Mouse (Mus musculus) brain, adult 2 months (tissue): Measurements from ENCODE around the gene Zfp652.

ENCODE experiments used
- DNase-seq: peaks from one replicate; pipeline ENCODE4 v3.0.0; 2011; ENCODE audit warnings: low read depth, low spot score

Zfp652 gene

GRCm38 (mm10) chr11:95807884-95808283, 95.4 kb downstream of the Zfp652 start:
- DNase-seq, result no peak

DNA sequence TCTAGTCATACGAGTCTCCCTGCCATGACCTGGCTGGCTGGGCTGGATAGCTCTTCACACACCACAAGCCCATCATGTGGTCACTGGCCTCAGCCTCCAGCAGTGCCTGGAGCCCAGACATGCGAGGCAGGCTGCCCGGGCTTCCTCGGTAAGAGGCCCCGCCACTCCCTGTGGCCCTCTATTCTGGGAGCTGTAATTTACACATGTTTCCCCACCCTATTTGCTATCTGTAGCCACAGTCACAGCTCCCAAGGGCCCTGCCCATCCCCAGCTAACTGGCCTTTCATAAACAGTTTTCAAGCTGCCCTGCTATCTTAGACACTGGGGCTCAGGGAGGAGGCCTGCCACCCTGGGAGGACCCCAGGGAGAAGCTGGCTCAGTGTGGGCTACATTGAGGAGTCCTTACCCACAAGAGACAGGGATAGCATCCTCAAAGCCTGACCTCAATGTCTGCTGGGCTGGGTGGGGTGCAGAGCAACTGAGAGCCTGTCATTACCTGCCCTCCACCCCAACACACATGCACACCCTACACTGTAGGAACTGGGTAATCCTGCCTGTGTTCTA, 96.1 kb downstream of the Zfp652 start:
- no peak for DNase-seq

DNA sequence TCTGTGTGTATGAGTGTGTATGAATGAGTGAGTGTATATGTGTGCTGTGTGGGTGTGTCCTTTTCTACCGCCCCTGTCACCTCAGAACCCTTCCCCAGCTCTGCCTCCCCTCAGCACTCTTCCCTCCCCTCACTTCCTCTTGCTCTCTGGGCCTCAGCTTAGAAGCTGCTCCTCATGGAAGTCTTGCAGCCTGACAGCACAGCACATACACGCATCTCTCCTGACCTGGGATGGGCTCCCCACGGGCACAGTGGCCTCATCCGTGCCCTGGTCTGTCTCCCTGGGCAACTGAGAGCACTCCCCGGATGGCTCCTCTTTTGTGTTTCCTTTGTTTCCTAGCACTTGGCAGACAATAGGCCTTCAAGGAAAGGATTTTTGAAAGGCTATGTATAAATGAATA, 97.1 kb downstream of the Zfp652 start:
- DNase-seq, result no peak

DNA sequence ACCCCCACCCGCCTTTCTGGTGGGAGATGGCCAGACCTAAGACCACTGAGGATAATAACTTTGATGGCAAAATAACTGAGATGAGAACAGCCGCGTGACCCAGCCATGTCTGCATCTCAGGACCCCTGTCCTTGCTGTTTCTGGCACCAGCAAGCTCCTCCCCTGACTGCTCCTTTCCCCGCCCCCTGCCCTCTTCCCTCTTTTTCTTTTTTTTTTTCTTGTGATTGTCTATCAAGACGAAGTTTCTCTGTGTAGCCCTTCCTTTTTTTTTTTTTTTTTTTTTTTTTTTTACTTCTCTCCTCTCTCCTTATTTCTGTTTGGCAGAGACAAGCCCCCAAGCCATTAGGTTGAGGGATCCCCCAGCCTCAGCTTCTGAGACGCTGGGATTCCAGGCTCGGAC, 98.4 kb downstream of the Zfp652 start:
- no peak for DNase-seq

DNA sequence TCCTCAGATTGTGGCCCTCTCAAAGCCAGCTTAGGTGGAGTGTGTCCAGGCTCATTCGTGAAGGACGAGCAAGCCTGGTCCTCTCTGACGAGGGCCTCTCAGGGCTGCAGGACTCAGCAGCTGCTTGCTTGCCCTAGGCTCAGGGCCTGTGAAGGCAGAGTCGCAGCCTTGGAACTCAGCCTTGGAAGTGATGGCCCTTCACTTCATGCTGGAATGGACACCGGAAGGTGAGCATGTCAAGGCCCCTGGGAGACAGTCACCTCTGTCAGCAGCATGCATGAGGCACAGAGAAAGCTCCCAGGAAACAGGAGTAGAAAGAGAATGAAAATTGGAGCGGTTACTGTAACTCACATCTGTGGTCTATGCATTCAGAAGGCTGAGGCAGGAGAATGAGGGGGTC, 99.3 kb downstream of the Zfp652 start:
- DNase-seq, result no peak

- DNase-seq, result peak; percentile 77
Measured at GRCm38 (mm10) chr11:95812224-95812623, 99.8 kb downstream of the Zfp652 start.

DNA sequence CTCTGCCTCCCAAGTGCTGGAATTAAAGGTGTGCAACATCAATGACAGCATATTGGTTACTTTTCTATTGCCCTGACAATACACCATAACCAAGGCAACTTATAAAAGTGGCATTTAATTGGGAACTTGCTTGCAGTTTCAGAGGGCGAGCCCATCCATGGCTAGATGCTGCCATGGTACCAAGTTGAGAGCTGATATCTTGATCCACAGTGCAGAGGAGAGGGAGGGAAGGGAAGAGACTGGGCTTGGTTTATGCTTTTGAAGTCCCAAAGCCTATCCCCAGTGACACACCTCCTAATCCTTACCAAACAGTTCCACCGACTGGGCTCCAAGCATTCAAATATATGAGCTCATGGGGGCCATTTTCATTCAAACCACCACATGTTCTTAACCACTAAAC, 101.6 kb downstream of the Zfp652 start:
- DNase-seq, result no peak

- no peak for DNase-seq
Measured at GRCm38 (mm10) chr11:95814857-95815256, 102.4 kb downstream of the Zfp652 start.

DNA sequence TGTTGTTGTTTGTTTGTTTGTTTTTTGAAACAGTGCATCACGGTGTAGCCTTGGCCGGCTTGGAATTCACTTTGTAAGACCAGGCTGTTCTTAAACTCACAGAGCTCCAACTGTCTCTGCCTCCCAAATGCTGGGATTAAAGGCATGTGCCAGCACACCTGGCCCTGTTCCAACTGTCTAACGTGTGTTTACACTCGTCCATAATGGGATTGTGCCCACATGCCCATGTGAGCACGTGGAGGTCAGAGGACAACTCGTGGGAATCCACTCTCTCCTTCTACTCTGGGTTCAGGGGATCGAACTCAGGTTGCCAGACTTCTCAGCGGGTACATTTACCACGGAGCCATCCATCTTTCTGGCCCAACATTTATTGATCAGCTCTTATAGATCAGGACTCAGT, 102.9 kb downstream of the Zfp652 start:
- DNase-seq, result no peak

- no peak for DNase-seq
Measured at GRCm38 (mm10) chr11:95819138-95819537, 106.7 kb downstream of the Zfp652 start.

GRCm38 (mm10) chr11:95821511-95821910, 109.0 kb downstream of the Zfp652 start:
- DNase-seq, result no peak

DNA sequence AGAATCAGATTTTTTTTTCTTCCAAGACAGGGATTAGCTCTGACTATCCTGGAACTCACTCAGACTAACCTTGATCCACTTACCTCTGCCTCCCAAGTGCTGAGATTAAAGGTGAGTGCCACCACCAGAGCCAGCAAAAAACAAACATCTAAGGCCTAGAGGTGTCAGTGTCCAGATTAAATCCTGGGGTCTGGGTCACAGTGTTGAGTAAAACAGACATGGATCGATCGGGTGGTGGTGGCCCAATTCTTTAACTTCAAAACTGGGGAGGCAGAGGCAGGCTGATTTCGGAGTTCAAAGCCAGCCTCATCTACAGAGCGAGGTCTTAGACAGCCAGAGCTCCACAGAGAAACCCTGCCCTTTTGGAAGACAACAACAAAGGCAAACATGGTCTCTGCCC, 110.0 kb downstream of the Zfp652 start:
- DNase-seq, result no peak

DNA sequence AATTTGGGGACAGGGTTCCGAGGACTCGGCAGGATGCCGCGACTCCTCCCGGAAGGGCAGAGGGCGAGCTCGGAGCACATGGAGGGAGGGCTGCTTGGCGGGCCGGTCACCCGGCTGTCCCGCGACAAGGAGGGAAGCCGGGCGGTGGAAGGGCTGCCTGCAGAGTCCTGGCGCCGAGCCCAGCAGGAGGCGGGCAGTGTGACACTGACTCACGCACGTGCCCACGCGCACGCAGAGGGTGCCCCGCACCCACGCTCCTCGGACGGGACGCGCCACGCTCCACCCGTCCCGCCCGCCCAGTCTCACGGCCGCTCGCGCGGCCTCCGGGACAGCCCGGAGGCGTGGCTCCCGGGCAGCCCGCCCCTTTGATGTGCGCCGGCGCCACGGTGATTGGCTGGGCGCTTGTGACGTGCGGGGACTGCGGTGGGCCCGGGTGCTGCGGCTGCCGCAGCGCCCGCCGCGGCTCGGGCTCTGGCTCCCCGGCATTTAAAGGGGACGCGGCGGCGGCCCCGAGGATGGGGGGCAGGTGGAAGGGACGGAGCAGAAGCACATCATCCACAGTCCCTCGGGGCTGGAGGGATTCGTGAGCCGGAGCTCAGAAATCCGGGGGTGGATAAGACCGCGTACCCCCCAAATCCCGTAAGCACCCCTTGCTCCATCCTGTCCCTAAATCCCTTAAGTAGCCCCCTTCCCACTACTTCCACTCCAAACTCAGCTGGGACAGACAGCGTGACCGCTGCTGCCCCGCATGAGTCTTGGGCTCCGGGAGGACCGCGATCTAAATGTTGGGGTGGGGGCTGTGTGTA, 111.8 kb downstream of the Zfp652 start, which contains the start of gene Phospho1:
Gene Phospho1, plus strand, starts transcription at position 429 of the 806 bp plus-strand sequence.
- DNase-seq, result peak; percentile 96

- peak; percentile 78 for DNase-seq
Measured at GRCm38 (mm10) chr11:95824877-95825243, 112.4 kb downstream of the Zfp652 start.

- no peak for DNase-seq
Measured at GRCm38 (mm10) chr11:95825625-95826024, 113.2 kb downstream of the Zfp652 start.

DNA sequence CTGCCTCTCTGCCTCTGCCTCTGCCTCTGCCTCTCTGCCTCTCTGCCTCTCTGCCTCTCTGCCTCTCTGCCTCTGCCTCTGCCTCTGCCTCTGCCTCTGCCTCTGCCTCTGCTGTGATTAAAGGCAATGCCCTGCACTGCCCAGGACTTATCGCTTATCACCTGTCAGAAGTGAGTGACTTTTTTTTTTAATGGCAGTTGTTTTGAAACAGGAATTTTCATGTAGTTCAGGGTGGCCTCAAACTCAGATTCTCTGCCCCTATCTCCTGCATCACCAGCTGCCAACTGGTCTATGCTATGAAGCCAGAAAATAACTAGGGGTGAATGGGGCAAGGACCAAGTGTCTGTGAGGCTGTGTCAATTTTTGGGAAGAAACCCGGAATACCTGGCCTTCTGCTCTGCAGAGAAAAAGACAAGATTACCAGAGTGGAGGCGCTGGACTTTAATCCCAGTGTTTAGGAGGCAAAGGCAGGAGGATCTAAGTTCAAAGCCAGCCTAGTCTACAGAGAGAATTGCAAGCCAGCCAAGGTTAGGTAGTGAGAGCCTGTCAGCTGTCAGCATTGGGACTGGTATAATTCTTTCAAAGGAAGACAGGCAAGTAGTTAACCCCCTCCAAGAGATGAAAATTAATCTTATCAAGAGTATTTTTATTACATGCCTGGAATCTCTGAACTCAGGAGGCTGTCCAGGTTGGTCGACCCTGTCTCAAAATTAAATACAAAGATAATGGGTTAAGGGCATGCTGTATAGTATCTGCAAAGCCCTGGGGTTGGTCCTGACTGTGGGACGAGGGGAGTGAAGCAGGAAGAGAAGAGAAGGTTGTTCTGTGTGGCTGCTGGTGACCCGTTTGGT, 114.1 kb downstream of the Zfp652 start:
- no peak for DNase-seq

DNA sequence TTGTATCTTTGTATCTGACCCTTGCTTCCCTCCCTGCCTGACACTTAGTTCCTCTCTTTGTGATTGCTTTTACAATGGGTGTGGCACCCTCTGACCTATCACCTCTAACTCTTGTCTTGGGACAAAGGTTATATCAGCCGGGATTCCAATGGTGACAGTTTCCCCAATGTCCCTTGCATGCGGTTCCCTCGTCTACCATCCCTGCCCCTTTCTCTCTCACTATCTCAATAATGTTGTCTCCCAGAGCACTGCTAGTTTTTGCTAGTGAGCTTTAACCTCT, 114.6 kb downstream of the Zfp652 start:
- DNase-seq, result no peak

GRCm38 (mm10) chr11:95827464-95828085, 115.1 kb downstream of the Zfp652 start:
- peak; percentile 82 for DNase-seq

GRCm38 (mm10) chr11:95828181-95828964, 115.9 kb downstream of the Zfp652 start:
- DNase-seq, result no peak

DNA sequence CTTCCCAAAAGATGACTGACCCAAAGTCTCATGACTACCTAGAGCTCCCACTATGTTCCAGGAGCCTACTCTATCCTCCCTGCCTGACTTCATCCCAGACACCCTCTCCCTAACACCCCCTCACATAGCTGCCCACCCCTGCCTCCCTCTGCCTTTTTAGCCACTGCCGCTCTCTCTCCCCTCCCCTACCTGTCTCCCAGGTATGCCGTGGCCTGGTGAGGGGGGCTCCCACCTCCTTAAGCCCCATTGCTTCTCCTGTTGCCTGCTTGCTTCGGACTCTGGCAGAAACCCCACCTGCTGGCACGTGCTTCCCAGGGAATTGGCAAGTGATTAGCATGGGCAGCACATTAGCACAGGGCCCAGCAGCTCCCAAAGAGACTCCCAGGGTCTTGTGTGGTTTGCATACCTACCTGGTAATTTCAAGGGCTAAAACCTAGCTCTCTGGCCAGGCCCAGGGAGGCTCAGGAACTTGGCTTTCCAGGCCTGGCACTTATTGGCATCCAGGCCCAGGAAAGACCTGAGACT, 117.1 kb downstream of the Zfp652 start:
- DNase-seq, result no peak
